Mouse (Mus musculus) limb, embryonic 10.5 days (tissue): ENCODE results near the gene Irak3. TPM values are rescaled to one million over a fixed set of nuclear protein-coding genes. Genes with fewer than 3 reads are reported as not detected.

Source experiments
- DNase-seq: peaks from one replicate; pipeline ENCODE4 v3.0.0-alpha.2; 2017; ENCODE audit warnings: low spot score
- H3K27ac ChIP-seq: fragments of 300-500 bp; sonication (generic); 2 replicates; pipeline ENCODE4 v1.5.1; 2016; ENCODE audit warnings: mild to moderate bottlenecking
- H3K27me3 ChIP-seq: fragments of 300-500 bp; sonication (generic); 2 replicates; pipeline ENCODE4 v1.6.1; 2016; ENCODE audit warnings: low read depth, mild to moderate bottlenecking; ENCODE audit not compliant: poor library complexity, severe bottlenecking
- H3K36me3 ChIP-seq: fragments of 300-500 bp; sonication (generic); 2 replicates; pipeline ENCODE4 v1.6.1; 2016; ENCODE audit warnings: mild to moderate bottlenecking, moderate library complexity
- H3K4me1 ChIP-seq: fragments of 300-500 bp; sonication (generic); 2 replicates; pipeline ENCODE4 v1.6.1; 2016
- H3K4me3 ChIP-seq: fragments of 300-500 bp; sonication (generic); 2 replicates; pipeline ENCODE4 v1.5.1; 2016; ENCODE audit warnings: mild to moderate bottlenecking, moderate library complexity
- H3K9me3 ChIP-seq: fragments of 300-500 bp; sonication (generic); replicated peaks from 2 replicates; pipeline ENCODE4 v1.6.1; 2016; ENCODE audit warnings: mild to moderate bottlenecking
- WGBS: fragments of 180-500 bp; shearing (Covaris S2); methylation state at CpG from one replicate; pipeline ENCODE4 v1.1.7; 2016; 5-methylcytosine and 5-hydroxymethylcytosine counted together
- polyA plus RNA-seq: library from polyadenylated mRNA; unstranded; fragments of >200 nt; fragmentation: Nextera tagmentation; extraction: Ambion mirVana; gene quantifications from 2 replicates; pipeline ENCODE4 v1.2.1, GENCODE M21; 2016

Irak3 gene
- polyA plus RNA-seq, 1 experiment from 2014 or later, result 0.78 TPM

GRCm38 (mm10) chr10:120193255-120193654 lies 8.7 kb downstream of the Irak3 start:
- Histone ChIP-seq H3K9me3 (no peaks in the 10 kb centered on the region), H3K36me3 (no peaks in the 10 kb centered on the region), H3K4me3 (no peak overlapping the region), H3K27me3 (no peaks in the 10 kb centered on the region), H3K4me1 (0 out of 2 replicates have a peak, but pooled peaks cover 3% of the 10 kb centered on the region), H3K27ac (no peak overlapping the region)
- WGBS, result 97% methylated on average over 8 of the region's 8 CpGs
- no peak for DNase-seq

- Histone ChIP-seq H3K27me3 (no peaks in the 10 kb centered on the region), H3K27ac (no peak overlapping the region), H3K4me3 (no peak overlapping the region), H3K9me3 (no peaks in the 10 kb centered on the region), H3K4me1 (0 out of 2 replicates have a peak, but pooled peaks cover 3% of the 10 kb centered on the region), H3K36me3 (no peaks in the 10 kb centered on the region)
- WGBS, result 90% methylated on average over 4 of the region's 4 CpGs
- DNase-seq, result no peak
Measured at GRCm38 (mm10) chr10:120192278-120192677, 9.7 kb downstream of the Irak3 start.

- Histone ChIP-seq H3K4me3 (no peak overlapping the region), H3K27me3 (no peaks in the 10 kb centered on the region), H3K4me1 (0 out of 2 replicates have a peak, but pooled peaks cover 3% of the 10 kb centered on the region), H3K9me3 (no peaks in the 10 kb centered on the region), H3K36me3 (no peaks in the 10 kb centered on the region), H3K27ac (no peak overlapping the region)
- WGBS, result 91% methylated on average over 6 of the region's 6 CpGs
- no peak for DNase-seq
Measured at GRCm38 (mm10) chr10:120191165-120191564, 10.8 kb downstream of the Irak3 start.

GRCm38 (mm10) chr10:120189782-120190181 lies 12.1 kb downstream of the Irak3 start:
- DNase-seq, result no peak
- no peak overlapping the region for H3K27ac ChIP-seq
- H3K4me1 ChIP-seq, result no peaks in the 10 kb centered on the region
- H3K36me3 ChIP-seq, result no peaks in the 10 kb centered on the region
- H3K27me3 ChIP-seq, result no peaks in the 10 kb centered on the region
- no peaks in the 10 kb centered on the region for H3K9me3 ChIP-seq
- 55% methylated on average over 6 of the region's 6 CpGs for WGBS
- no peak overlapping the region for H3K4me3 ChIP-seq

GRCm38 (mm10) chr10:120189276-120189675 lies 12.7 kb downstream of the Irak3 start:
- H3K27me3 ChIP-seq, result no peaks in the 10 kb centered on the region
- H3K36me3 ChIP-seq, result no peaks in the 10 kb centered on the region
- no peak overlapping the region for H3K27ac ChIP-seq
- DNase-seq, result no peak
- no peaks in the 10 kb centered on the region for H3K9me3 ChIP-seq
- H3K4me3 ChIP-seq, result no peak overlapping the region
- no peaks in the 10 kb centered on the region for H3K4me1 ChIP-seq
- 76% methylated on average over 11 of the region's 11 CpGs for WGBS

GRCm38 (mm10) chr10:120188513-120188912 lies 13.4 kb downstream of the Irak3 start:
- Histone ChIP-seq H3K9me3 (no peaks in the 10 kb centered on the region), H3K4me1 (no peaks in the 10 kb centered on the region), H3K4me3 (no peak overlapping the region), H3K27me3 (no peaks in the 10 kb centered on the region), H3K27ac (no peak overlapping the region), H3K36me3 (no peaks in the 10 kb centered on the region)
- WGBS, result 67% methylated on average over 2 of the region's 2 CpGs
- DNase-seq, result no peak

- Histone ChIP-seq H3K27ac (no peak overlapping the region), H3K36me3 (no peaks in the 10 kb centered on the region), H3K4me1 (no peaks in the 10 kb centered on the region), H3K4me3 (no peak overlapping the region), H3K27me3 (no peaks in the 10 kb centered on the region), H3K9me3 (no peaks in the 10 kb centered on the region)
- DNase-seq, result no peak
- 89% methylated on average over 2 of the region's 2 CpGs for WGBS
Measured at GRCm38 (mm10) chr10:120183342-120183741, 18.6 kb downstream of the Irak3 start.

GRCm38 (mm10) chr10:120182887-120183286 lies 19.0 kb downstream of the Irak3 start:
- no peaks in the 10 kb centered on the region for H3K9me3 ChIP-seq
- 100% methylated on average over 1 of the region's 1 CpGs for WGBS
- H3K27me3 ChIP-seq, result no peaks in the 10 kb centered on the region
- no peak for DNase-seq
- H3K4me3 ChIP-seq, result no peak overlapping the region
- no peaks in the 10 kb centered on the region for H3K4me1 ChIP-seq
- no peak overlapping the region for H3K27ac ChIP-seq
- H3K36me3 ChIP-seq, result no peaks in the 10 kb centered on the region

- Histone ChIP-seq H3K36me3 (no peaks in the 10 kb centered on the region), H3K4me1 (no peaks in the 10 kb centered on the region), H3K27me3 (no peaks in the 10 kb centered on the region), H3K27ac (no peak overlapping the region), H3K9me3 (no peaks in the 10 kb centered on the region), H3K4me3 (no peak overlapping the region)
- WGBS, result 90% methylated on average over 15 of the region's 15 CpGs
- no peak for DNase-seq
Measured at GRCm38 (mm10) chr10:120174192-120174705, 27.7 kb downstream of the Irak3 start.

- no peak overlapping the region for H3K27ac ChIP-seq
Measured at GRCm38 (mm10) chr10:120171340-120171739, 30.6 kb downstream of the Irak3 start.

GRCm38 (mm10) chr10:120170277-120170676 lies 31.7 kb downstream of the Irak3 start:
- Histone ChIP-seq H3K27ac (no peak overlapping the region), H3K9me3 (no peaks in the 10 kb centered on the region), H3K27me3 (no peaks in the 10 kb centered on the region), H3K4me1 (peaks cover 8% of the 10 kb centered on the region), H3K4me3 (no peak overlapping the region), H3K36me3 (no peaks in the 10 kb centered on the region)
- no peak for DNase-seq
- WGBS, result 83% methylated on average over 4 of the region's 4 CpGs

More at GRCm38 (mm10) chr10:120171340-120171739, 30.6 kb downstream of the Irak3 start:
- H3K36me3 ChIP-seq, result no peaks in the 10 kb centered on the region
- no peak for DNase-seq
- H3K9me3 ChIP-seq, result no peaks in the 10 kb centered on the region
- WGBS, result 63% methylated on average over 5 of the region's 5 CpGs
- no peak overlapping the region for H3K4me3 ChIP-seq
- H3K27me3 ChIP-seq, result no peaks in the 10 kb centered on the region
- peaks cover 8% of the 10 kb centered on the region for H3K4me1 ChIP-seq

- H3K4me3 ChIP-seq, result no peak overlapping the region
- H3K36me3 ChIP-seq, result no peaks in the 10 kb centered on the region
- 89% methylated on average over 5 of the region's 5 CpGs for WGBS
- no peak for DNase-seq
- H3K9me3 ChIP-seq, result no peaks in the 10 kb centered on the region
- H3K4me1 ChIP-seq, result peaks cover 11% of the 10 kb centered on the region
- no peak overlapping the region for H3K27ac ChIP-seq
- no peaks in the 10 kb centered on the region for H3K27me3 ChIP-seq
Measured at GRCm38 (mm10) chr10:120169841-120170240, 32.1 kb downstream of the Irak3 start.

GRCm38 (mm10) chr10:120169064-120169463 lies 32.9 kb downstream of the Irak3 start:
- no peaks in the 10 kb centered on the region for H3K9me3 ChIP-seq
- H3K27ac ChIP-seq, result no peak overlapping the region
- WGBS, result 56% methylated on average over 10 of the region's 10 CpGs
- H3K4me1 ChIP-seq, result peaks cover 11% of the 10 kb centered on the region
- H3K36me3 ChIP-seq, result no peaks in the 10 kb centered on the region
- no peak for DNase-seq
- H3K27me3 ChIP-seq, result no peaks in the 10 kb centered on the region
- H3K4me3 ChIP-seq, result no peak overlapping the region

- WGBS, result 80% methylated on average over 1 of the region's 1 CpGs
- DNase-seq, result no peak
- Histone ChIP-seq H3K9me3 (no peaks in the 10 kb centered on the region), H3K36me3 (no peaks in the 10 kb centered on the region), H3K27ac (no peak overlapping the region), H3K4me3 (no peak overlapping the region), H3K27me3 (no peaks in the 10 kb centered on the region), H3K4me1 (peaks cover 11% of the 10 kb centered on the region)
Measured at GRCm38 (mm10) chr10:120168070-120168469, 33.9 kb downstream of the Irak3 start.
